Mouse (Mus musculus) gastrocnemius, postnatal 14 days (tissue): ENCODE results near the gene Hoxa13. TPM values are rescaled to one million over a fixed set of nuclear protein-coding genes. Genes with fewer than 3 reads are reported as not detected.

ENCODE experiments used
- DNase-seq: peaks from one replicate; pipeline ENCODE4 v3.0.0; 2021; ENCODE audit warnings: mixed read lengths
- intact Hi-C: fragments of 180-260 bp; cut with DNase I; formaldehyde crosslinking; loops from one replicate; pipeline ENCODE4 v1.15.1; 2025; ENCODE audit warnings: low total_unique reads
- total RNA-seq, 2 experiments: library from RNA; stranded (reverse); gene quantifications; 2 replicates each; pipeline ENCODE4 v1.2.3; 2021

The Hoxa13 gene
- total RNA-seq, 2 experiments from 2014 or later, result 0.24 to 1.7 TPM

DNA sequence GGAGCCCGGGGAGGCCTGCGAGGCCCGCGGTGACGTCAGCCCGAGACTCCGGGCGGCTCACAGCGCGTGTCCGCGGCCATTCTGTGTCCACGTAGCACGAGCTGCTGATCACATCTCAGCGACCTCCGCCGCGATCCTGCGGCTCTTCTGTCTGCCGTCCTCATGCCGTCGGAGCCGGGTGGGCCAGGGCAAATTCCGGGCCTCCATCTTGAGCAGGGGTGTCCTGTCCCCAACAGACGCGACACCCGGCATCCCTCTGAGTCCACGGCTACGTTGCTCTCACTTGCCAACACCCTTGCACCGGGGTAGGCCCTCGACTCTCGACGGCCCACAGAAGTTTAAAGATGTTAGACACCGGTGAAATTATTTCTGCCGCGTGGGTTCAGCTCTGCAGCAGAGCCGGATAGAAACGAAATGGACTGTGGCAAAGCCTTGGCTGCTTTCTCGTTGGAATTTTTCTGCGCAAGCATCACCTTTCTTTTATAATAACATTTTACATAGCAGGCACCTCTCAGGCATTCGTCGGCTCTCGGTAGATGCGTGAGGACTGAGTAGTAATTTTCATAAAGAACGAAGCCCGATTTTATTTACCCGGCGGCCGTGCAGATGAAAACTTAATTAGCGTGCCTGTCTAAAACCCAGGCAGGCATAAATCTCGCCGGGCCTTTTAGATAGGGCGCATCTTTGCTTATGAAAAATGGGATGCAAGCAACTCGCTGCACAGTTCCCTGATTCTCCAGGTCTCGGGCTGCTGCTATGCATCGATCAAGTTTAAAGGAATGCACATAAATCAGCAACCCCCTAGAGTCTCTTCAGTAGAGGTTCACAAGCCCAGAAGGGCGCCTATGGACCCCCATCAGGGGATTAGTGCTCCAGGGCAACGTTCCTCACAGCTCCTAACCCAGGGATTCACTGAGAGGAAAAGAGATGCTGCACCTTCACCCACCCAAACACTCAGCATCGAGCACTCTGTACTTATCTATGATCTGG is 6.9 kb downstream of the Hoxa13 start:
- DNase-seq, result no peak
- intact Hi-C loops, result loop anchor here (10.0 kb wide), 1 partner anchor 581 kb away; no protein-coding TSS in a partner anchor

DNA sequence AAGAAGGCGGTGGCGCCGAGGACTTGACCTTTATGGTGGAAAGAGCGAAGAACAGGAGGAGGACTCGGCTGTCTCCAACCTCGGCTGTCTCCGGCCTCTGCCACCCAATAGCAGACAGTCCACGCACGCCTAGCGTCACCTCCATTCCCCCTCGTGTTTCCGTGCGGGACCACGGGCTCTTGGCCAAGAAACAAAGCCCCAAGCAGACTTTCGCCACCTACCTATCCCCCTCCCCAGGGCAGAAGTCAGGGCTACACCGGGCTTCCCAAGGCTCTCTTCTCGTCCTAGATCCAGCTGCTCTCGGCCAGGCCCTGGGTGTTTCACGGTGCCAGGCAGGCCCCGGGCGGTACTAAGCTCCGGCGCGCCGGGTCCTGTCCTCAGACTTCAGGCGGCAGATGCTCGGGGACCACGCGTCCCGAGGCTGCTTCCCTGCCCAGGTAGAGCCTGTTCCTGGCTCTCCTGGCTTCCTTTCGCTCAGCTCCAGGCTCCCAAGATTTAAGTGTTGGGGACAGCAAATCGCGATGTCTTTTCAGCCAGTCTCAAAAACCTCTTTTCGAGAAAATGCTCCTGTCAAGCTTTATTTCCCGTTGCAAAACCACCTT is 7.8 kb downstream of the Hoxa13 start:
- intact Hi-C loops, result loop anchor here (10.0 kb wide), 1 partner anchor 582 kb away; no protein-coding TSS in a partner anchor
- DNase-seq, result no peak

- DNase-seq, result no peak
- intact Hi-C loops, result loop anchor here (10.0 kb wide), 1 partner anchor 583 kb away; no protein-coding TSS in a partner anchor
Measured at GRCm38 (mm10) chr6:52252016-52252774, 8.5 kb downstream of the Hoxa13 start.

DNA sequence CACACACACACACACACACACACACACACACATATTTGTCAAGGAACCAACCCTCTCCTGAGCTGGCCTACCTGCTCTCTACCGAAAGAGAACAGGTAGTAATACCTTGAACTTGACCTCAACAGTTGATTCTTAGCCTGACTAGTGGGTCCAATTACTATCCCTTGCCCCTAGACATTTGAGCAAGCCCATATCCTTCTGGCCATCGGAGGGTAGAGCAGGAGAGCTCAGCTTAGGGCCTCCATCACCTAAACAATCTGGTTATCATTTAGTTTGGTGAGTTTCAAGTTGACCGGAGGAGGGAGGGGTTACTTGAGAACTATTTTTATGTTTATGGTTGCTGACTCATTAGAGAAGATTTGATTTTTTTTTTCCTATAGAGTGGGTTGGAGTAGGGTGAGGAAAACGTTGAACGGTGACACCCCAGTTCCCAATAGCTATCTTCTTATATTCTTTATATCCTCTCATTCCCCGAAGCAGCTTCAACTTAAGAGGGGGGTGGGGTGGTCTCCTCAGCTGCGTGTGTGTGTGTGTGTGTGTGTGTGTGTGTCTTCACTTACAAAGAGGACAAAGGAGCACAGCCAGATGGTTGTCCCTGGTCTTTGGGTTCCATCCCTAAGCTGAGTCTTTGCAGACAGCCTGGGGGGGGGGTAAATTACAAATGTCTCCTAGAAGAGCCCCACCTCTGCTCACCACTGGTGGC is 9.4 kb downstream of the Hoxa13 start:
- intact Hi-C loops, result loop anchor here (10.0 kb wide), 1 partner anchor 583 kb away; no protein-coding TSS in a partner anchor
- no peak for DNase-seq

DNA sequence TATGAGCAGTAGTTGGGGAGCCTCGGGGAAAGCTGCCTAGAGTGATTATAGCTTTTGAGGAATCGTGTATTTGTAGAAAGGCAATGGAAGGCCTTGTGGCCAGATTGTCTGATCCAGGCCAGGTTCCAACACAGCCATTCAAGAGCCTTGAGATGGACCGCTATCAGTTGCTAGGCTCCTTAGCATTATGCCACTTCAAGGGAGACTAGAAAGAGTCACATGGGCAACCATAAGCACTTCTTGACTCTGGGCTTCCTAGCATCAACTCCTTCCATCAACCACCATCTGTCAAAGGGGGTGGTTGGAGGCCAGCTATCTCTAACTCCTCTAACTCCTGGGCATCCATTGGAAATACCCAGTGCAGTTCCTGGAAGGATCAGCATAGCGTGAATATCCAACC is 10.9 kb downstream of the Hoxa13 start:
- no peak for DNase-seq
- intact Hi-C loops, result loop anchor here (10.0 kb wide), 1 partner anchor 585 kb away; no protein-coding TSS in a partner anchor

DNA sequence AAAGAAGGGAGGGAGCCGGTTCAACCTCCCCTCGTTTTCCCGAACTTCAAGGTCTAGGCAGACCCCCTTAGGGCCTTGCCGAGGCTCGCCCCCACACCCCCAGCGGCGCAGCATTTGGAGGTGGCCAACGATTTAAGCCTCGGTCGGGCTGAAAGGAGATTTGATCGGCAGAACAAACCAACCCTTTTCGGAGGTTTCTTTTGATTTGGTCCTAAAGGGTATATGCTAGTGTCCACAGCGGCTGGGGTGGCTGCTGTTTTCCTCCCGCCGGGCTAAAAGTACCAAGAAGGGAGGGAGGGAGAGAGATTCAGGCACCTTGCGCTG is 11.3 kb downstream of the Hoxa13 start:
- intact Hi-C loops, result no loop called here
- DNase-seq, result peak; percentile 8

DNA sequence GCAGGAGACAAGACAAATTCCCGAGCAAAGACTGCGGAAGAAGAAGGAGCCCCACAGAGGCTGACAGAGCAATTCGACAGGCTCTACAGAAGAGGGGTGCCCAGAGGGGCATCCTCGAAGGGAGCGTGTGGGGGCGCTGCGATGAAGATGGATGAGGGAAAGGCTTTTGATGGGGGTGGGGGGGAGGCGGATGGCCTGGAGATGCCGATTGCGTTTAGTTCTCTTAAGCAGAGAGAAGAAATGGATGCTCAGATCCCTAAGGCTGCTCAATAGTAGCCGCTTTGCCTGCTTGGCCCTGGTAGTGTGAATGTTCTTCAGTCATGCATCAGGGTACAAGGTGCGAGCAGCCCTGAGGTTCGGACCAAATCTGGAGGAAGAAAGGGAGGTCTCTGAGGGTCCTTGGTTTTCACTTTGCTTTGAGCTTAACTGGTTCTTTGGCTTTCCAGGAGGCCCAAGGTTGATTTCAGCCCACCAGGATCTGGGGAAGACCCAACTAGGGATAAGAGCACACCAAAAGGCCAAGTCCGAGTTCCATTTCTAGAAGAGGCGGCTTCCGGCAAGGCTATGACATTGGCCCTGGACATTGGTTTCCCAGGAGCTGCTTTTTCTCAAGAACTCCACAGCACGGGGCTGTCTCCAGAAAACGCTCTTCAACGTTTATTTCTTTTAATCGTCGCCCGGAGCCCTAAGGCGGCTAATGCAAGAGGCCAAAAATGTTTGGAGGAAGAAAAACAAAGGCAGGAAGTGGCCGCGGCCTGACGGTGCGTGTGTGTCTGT is 11.9 kb downstream of the Hoxa13 start:
- no peak for DNase-seq
- intact Hi-C loops, result no loop called here

DNA sequence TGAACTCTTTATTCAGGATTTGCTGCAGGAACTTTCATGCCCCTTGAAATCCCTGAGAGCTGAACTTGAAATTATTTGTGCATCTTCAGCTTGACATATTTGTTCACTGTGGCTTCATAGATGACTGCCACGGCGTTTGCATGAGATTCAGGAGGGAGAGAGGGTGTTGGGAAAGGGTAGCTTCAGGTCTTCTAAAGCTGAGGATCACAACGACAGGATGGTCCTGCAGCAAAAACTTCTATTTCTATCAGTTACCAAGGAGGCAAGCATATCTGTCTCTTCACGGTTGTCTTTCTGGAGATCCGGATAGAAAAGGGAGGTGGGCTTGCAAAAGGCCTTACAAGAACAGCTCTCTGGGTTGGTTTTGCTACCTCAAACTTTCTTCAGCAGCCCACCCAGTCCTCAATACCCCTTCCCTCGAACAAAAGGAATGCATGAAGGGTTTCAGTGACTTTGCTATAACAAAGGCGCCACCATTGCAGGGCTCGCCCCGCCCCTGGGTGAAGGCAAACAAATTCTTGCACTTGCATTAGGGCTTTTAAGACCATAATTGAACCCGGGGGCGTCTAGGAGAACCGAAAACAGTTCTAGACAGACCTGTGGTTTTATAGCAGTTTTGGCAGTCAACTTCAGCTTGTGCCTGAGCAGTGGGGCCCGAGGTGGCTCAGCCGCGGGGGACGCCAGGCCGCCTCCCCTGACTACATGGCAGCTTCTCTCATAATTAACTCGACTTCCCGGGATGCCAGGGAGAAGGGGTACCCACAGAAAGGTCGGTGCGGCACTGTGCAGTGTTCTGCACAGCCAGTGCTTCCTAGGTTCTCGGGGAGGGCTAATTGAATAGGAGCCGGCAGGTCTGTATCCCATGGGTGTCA is 12.7 kb downstream of the Hoxa13 start:
- intact Hi-C loops, result no loop called here
- peak; percentile 4 for DNase-seq

DNA sequence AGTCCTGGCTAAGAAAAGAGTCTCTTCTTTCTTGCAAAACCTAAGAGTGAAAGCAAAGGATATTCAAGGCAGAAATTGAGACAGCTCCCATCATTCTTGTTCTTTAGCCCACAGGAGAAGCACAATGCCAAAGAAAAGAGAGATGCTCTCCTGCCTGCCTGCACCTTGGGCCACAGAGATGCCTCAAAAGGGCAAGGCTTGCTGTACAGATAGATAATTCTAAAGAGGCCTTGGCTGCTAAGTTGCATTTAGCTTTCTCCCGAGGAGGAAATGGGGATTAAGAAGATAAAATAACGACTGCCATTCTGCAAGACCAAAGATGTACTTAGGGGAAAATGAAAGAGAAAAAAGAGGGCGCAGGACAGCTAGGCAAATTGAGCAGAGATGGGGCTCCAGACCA is 13.8 kb downstream of the Hoxa13 start:
- DNase-seq, result no peak
- intact Hi-C loops, result no loop called here

GRCm38 (mm10) chr6:52246403-52246803 is 14.3 kb downstream of the Hoxa13 start:
- intact Hi-C loops, result no loop called here
- no peak for DNase-seq

GRCm38 (mm10) chr6:52245757-52246142 is 14.9 kb downstream of the Hoxa13 start, which contains the start of gene Hoxa11:
Gene Hoxa11, minus strand, starts transcription at chr6:52245810.
- no peak for DNase-seq

DNA sequence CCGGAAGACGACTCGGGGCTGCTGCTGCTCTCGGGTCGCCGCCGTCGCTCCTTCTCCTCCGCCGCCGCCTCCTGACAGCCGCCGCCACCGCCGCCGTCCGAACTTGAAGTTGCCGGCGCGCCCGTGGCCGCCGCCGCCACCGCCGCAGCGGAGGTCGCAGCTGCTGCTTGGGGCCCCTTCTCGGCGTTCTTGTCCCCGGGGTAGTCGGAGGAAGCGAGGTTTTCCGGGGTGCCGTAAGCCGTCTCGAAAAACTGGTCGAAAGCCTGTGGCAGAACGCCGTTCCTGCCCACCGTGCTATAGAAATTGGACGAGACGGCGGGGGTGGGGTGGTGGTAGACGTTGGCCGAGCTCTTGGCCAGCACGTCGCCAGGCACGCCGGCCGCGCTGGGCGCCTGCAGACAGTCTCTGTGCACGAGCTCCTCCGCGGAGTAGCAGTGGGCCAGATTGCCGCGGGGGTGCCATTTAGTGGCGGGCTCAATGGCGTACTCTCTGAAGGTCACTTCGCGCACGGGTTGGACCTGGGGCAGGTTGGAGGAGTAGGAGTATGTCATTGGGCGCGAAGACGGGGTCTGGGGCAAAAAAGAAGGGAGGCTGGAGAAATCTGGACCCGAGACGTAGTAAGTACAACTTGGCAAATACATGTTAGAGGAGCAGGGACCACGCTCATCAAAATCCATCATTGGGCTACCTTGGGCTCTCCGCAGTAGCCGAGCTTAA is 15.5 kb downstream of the Hoxa13 start:
- no peak for DNase-seq
- intact Hi-C loops, result no loop called here

More at GRCm38 (mm10) chr6:52245757-52246142, 14.9 kb downstream of the Hoxa13 start, which contains the start of gene Hoxa11:
- intact Hi-C loops, result no loop called here

DNA sequence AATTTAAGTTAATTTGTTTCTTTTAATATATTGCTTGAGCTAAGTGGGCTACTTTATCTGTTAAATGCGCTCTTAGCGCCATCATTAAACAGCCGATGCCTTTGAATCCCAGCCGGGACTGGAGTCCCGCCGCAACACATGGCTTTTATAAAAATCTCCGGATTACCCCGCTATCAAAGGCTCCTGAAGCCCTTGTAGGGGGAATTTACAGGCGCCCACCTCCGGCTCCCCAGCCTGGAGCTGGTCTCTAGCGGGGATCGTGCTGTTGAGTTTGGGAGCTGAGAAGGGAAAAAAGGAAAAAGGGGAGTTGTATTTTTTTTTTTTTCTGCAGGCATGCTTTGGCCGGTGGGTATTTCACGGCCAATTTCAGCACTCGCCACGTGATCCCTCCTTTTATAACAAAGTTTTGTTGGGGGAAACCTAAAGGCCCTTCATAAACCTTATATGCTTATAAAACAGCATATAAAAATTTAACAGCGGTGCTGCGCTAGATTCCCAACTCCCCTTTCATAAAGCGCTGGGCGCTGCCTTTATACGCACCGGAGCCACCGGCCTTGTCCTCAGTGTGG is 16.1 kb downstream of the Hoxa13 start:
- intact Hi-C loops, result no loop called here
- no peak for DNase-seq

DNA sequence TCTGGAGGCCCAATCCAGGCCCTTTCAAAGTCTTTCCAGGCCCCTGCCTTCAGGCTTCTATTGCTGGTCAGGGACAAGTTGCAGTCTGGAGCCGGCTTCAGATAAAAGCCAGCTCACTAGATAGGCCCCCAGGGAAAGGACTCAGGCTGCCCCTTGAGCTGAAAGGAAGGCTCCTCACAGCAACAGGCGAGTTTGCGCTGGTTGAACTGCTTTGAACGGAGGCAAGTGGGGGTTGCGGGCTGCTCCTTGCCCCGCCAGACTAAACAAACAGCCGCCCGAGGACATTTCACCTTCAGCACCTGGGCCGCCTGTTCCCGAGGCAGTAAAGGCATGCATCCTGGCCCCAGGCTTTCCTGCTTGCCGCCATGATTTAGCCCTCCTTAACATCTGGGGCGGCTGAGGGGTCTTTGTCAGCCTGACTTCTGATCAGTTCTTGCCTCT is 17.0 kb downstream of the Hoxa13 start:
- intact Hi-C loops, result no loop called here
- DNase-seq, result no peak

GRCm38 (mm10) chr6:52242801-52243332 is 17.8 kb downstream of the Hoxa13 start:
- intact Hi-C loops, result no loop called here
- no peak for DNase-seq

DNA sequence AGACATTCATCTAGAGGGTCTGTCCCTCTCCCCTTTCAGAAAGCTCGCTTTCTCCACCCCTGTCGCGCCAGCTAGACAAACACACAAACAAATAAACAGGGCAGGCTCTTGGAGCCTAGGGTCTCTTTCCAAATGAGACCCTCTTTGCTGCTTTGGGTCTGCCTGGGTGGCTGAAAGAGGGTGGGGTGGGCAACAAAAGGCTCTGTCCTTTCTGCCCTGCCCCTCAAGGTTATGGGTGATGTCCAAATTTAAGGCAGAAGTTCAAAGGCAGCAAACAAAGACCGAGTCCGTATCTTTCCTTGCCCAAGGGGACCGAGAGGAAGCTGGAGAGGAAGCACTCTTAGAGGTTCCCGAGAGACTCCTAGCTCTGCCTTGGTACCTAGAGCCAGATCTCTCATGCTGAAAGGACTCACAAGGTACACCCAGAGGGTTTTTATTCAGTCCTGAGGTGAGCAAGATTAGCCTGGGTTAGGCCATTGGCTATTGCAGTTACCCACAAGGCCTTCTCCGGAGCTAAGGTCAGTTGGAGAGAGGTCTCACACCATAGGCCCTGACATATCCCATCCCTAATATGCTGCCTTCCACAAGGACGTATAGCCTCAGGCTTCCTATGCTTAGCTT is 19.6 kb downstream of the Hoxa13 start:
- intact Hi-C loops, result no loop called here
- no peak for DNase-seq
